Mouse (Mus musculus): ENCODE results near the gene Grhl1. TPM values are rescaled to one million over a fixed set of nuclear protein-coding genes. Genes with fewer than 3 reads are reported as not detected.

The Grhl1 gene
- total RNA-seq (2021): 1.1 and 1.2 TPM in 2 replicates
- long read RNA-seq, experiment 1, partial matches to known transcripts: 0 of 3 reads
- long read RNA-seq, experiment 1, other reads (novel, unspliced or antisense): 3 of 3 reads
- long read RNA-seq, experiment 2, partial matches to known transcripts: 0 of 1 reads
- long read RNA-seq, experiment 2, other reads (novel, unspliced or antisense): 1 of 1 reads

DNA sequence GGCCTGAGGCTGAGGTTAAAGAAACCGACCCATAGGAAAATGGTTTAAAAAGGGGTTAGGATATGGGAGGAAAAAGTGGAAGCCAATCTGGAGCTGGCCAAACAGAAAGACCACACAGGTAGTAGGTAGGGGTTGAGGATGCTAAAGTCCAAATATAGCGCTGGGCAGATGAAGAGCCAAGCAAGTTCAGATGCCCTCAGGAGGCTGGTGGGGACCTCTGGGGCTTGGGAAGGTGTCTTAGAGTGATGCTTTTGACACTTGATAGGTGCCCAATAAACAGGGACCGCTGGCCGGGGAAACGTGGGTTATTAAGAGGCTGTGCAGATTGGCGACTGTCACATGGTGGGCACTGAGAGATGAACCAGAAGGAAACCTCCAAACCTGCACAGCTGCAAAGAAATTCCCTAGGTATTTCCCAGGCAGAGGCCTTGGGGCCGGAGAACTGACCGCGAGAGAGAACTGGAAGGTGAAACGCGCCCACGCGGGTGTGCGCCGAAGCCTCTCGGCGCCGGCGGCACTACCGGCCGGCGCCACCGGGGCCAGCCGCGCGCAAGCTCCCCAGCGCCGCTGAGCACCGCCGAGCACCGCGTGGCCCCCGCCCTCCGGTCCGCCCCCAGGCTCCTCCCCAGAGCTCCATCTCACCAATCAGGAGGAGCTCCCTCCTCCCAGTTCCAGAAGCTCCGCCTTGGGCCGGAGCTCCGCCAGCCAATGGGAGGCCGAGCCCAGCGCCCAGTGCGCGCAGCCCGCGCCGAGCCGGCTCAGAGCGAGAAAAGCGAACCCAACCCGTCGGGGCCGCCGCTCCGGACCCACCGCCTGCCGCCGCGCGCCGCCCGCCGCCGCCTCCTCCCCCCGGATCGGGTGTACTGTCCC, at the start of gene Grhl1:
Gene Grhl1 (plus strand): TSS at position 761 of the 870 bp plus-strand sequence.
- DNase-seq: peak; percentile 97

DNA sequence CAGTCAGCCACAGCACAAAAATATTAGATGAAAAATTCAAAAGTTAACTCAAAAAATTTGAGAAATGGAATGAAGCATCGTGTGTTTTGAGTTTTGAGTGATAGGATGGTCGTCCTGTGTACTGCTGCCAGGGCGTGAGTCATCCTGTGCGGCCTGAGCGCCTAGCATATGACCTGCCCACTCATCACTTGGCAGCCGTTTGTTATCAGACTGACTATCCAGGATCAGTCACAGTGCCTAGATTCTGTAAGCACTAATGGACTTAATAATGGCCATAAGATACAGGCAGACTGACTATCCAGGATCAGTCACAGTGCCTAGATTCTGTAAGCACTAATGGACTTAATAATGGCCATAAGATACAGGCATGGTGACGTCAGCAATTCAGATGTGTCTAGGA, 47.0 kb upstream of the Grhl1 start:
- peak; percentile 82 for DNase-seq

DNA sequence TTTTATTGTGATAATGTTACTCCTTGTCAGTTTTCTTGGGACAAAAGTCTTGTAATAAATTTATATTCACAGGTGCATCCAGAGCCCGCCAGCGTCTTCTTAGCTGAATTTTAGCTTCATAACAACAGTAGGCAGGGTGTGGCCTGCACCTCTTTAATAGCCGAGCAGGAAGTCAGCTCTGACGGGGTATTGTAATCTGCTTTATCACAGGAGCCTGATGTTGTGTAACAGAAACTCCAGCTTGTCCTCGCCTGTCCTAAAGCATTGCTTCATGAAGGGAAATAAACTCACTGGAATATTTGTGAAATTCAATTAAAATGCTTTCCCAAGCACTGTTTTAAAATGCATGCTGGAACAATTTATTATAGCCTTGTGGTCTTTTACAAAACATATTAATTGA, 35.7 kb upstream of the Grhl1 start:
- no peak for DNase-seq

DNA sequence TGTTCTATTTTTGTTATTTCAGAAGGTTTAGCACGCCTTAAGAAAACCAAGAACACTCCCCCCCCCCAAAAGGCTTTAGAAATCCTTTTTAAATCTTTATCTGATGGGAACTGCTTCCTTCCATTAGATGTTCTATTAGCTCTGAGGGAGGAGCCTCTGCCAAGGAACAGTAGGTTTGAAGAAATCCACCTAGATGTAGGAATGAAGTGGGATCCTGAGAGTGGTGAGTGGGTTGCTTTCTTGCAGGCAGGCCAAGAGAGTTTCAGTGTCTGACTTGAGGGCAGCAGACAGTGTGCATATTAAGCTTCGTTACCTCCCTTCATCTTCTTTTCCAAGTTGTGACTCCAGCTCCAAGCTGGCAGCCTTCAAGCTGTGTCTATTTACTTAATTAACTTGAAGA, 34.9 kb upstream of the Grhl1 start:
- no peak for DNase-seq

DNA sequence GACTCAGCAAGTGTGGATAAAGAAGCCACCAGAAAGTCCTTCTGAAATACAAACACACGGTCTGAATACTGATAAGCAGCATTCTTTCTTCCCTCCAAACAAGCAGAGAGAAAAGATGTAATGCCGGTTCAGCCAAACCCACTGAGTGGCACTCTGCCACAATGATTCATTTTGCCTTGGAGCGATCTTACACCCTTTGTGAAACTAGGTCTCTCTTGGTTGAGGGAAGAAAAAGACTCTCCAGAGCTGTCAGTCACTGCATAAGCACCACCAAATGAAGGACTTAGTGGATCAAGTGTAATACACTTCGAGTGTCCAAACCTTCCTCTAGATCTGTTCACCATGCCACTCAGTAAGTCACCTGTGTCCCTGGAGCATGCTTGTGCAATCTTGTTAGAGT, 34.1 kb upstream of the Grhl1 start:
- DNase-seq: peak; percentile 68

DNA sequence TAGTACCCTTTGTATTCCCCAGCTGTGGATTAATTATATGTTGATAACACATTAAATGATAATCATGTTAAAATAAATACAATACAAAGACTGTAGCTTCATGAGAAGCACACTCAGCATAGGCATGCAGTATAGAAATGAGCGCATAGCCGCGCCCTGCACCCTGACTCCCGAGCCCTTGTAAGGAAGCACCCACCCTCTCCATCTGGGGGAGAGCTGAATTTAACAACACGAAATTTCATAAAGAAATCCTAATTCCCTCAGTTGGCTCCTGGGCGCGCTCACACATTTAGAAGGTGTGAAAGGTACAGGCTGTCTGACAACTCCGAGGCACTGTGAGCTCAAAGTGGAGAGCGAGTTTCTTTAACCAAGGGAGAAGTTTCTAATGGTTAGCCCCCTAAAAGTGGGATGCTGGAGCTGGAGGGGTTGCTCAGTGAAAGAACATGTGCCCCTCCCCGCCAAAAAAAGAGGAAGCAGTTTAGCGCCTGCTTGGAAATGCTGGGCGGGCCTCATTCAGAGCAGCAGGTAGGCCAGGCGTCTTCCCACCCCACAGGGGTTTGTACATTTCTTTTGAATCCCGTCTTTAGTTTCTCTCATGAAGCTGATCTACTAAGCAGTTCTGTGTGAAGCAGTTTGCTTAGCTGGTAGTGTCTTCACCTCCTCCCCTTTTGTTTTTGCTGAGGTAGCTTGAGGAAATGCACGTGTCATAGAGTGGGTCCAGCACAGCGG, 30.5 kb upstream of the Grhl1 start:
- no peak for DNase-seq

DNA sequence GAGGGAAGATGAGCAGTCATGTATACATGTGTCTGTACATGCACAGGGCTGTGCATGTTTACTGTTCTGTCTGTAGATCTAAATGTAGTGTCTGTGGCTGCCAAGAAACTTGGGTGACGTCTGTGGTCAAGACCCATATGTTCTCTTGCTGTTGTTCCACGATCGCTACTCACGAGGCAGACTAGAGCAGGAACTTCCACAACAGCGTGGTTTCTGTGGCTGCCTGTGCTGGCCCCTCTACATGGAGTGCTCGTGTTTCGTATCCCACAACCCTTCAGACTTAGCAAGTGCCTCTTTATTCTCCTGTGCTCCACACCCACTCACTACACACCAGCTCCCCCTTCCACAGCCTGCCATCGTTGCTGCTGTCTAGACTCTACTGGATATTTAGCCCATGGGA, 24.4 kb upstream of the Grhl1 start:
- DNase-seq: no peak

DNA sequence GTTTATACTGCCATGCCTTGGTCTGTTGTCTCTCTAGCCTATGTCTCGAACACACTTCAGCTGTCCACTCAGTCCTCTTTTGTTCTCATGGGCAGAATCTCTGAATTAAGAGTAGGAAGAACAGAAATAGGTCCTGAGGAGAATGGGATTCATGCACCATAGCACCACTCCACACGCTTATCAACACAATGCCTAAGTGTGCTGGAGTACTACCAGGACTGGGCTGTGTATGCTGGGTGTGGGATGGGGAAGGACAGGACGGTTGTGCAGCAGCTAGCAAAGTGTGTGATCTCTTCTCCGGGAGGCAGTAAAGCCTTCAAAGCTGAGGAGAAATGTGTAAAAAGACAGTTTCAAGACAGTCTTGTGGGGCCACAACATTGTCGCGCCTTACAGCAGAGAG, 23.2 kb upstream of the Grhl1 start:
- no peak for DNase-seq

DNA sequence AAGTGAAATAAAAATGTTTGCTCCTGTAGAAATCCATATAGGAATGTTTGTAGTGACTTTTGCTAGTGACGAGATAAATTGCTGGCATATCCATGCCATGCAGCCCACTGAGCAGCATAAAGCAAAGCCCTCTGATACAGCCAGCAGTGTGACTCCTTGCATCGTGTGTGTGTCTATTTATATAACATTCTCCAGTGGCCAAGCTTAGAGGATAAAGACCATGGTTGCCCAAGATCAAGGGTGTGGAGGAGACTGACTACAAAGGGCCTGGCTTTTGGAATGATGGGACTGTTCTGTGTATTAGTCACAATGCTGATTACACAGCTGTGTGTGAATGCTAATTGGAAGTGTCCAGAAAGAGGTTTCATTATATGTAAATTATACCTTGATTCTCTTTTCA, 19.6 kb upstream of the Grhl1 start:
- DNase-seq: no peak

DNA sequence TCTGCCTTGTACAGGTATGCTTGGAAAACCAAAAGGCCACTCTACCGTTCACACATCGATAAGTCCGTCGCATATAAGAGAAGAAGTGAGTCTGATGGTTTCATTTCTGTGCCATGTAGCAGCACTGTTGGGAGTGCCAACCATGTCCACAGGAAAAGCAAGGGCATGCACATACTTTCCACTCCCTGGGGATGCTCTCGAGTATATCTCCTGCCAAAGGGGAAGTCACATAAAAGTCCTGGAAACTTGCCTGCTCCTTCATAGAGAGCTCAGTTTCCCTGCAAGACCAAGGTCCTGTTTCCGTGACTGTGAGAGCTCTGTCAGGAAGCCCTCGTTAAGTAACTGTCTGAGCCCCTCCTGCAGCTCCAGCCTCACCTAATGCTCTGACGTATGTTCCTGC, 16.1 kb upstream of the Grhl1 start:
- no peak for DNase-seq

DNA sequence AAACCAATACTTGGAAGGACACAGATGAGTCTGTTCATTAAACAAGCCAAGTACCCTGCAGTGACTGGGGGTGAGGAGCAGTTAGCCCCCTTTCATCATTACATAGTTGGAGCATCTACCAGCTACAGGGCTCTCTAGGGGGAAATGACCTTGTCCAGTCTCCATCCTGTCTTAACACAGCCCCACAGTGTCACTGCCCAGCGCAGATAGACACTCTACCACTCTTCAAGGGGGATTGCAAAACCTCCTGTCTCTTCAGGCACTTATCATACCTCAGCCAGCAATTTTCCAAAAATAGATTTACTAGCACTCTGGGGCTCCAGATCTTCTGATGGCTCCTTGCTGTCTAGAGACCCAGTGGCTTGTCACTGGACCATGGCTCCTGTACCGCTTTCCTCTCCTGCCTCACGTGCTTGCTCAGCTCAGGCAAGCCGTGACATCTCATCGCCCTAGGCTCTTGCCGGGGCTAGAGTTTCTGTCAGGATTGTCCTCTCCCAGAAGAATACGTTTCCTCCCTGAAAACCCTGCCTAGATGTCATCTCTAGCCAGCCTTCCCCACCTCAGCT, 8.6 kb upstream of the Grhl1 start:
- no peak for DNase-seq

DNA sequence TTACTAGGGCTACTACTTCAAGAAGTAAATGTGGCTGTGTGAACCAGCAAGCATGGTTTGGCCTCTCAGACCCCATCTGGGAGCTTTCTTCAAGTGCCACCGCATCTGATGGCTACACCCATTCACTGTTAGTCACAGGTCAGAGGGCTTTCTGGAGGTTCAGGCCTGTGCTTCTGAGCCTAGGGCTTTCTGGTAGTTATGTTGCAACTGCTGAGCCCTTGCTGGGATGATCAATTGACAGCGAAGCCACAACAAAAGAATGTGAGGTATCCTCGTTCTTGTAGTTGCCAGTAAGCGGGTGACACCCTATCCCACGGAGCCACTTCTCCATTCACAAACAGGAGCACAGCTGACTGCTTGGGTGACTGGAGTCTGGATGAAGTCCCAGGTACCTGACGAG, 6.8 kb upstream of the Grhl1 start:
- DNase-seq: no peak

DNA sequence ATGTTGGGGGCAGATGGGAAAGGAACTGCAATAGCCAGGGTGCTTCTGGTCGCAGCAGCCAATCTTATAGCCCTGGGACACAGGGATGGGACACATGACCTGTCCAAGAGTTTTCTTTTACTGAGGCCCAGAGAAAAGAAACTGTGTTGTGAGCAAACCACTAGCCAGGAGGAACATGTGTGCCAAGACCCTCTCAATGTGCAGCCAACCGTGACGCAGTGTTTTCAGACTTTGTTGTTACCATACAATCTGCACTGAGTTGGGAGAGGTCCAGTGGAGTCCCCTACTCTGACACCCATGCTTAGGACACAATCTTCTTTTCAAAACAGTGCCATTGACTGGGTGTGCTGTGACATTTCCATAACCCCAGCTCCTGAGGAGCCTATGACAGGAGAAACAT, 4.5 kb upstream of the Grhl1 start:
- no peak for DNase-seq

DNA sequence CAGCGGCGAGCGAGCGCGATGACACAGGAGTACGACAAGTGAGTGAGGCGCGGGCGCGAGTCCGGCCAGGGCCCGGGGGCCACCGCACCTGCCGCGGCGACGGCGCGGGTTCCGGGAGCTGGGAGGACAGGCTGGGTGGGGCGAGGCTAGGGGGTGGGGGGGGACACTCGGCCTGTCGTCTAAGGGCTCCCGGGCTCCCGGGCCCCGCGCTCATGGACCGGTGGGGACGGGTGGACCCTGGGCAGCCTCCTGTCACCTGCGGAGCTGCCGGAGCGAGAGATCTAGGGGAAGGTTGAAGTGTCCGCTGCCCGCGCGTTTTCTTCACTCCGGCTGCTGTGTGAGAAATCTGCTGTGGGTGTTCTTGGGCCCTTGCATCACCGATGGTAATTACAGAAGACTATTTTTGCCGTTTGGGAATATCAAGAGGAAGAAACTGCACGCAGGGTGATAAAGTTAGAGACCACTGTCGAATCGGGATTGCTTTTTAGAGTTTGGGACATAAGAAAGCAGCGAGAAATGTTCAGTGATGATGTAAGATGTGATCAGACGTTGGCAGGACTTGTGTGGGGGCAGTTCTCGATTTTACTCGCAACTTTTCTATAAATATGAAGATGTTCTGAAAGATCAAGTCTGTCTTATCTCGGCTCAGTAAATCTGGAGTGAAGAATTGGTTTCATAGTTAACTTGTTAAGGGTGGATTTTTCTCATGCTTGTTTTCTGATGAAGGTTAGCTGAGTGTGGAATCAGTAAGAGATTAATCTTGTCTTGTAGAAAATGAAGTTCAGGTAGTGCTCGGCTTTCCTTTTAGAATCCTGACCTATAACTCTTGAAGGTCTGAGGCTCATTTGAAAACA, 565 bp downstream of the Grhl1 start:
- DNase-seq: peak; percentile 22

DNA sequence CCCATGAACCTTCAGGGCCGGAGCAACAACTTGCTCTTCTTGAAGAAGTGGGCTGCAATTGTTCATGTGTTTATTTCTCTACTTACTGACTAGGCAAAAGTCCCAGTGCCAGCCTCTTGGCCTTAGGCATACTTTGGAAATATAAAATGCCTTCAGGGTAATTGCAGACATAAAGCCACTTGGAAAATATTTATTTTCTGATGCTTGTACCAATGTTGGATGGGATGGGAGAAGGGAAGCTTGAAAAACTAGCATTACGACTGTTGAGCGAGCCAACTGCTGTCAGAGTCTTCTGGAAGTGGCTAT, 1.1 kb downstream of the Grhl1 start:
- no peak for DNase-seq

DNA sequence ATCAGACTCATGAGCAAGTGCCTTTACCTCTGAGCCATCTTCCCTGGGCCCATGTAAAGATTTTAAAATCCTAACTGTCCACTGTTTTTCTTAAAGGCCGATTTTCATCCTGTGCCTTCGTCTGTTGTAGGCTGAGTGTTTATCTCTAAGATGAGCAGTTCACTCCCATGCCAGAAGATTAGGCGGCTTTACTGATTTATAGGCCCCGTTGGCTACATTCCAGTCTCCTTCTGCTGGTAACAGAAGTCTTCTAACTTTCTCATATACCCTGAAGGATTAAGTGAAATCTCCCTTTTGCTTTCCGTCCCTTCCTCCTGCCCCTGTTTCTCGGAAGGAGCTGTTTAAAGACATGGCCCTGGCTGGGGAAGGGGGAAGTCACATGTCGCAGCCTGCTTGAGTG, 2.8 kb downstream of the Grhl1 start:
- DNase-seq: no peak

DNA sequence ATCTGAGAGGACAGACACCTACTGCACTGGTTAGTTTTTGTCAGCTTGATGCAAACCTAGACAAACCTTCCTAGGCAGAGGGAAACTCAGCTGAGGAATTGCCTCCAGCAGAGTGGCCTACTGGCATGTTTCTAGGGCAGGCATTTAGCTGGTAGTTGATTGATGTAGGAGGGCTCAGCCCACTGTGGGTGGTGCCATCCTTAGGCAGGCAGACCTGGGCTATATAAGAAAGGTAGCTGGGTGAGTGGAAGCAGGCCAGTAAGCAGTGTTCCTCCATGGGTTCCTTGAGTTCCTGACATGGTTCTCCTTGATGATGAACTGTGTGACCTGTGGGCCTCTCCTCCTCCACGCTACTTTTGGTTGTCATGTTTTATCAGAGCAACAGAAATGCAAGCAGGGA, 8.4 kb downstream of the Grhl1 start:
- DNase-seq: no peak

DNA sequence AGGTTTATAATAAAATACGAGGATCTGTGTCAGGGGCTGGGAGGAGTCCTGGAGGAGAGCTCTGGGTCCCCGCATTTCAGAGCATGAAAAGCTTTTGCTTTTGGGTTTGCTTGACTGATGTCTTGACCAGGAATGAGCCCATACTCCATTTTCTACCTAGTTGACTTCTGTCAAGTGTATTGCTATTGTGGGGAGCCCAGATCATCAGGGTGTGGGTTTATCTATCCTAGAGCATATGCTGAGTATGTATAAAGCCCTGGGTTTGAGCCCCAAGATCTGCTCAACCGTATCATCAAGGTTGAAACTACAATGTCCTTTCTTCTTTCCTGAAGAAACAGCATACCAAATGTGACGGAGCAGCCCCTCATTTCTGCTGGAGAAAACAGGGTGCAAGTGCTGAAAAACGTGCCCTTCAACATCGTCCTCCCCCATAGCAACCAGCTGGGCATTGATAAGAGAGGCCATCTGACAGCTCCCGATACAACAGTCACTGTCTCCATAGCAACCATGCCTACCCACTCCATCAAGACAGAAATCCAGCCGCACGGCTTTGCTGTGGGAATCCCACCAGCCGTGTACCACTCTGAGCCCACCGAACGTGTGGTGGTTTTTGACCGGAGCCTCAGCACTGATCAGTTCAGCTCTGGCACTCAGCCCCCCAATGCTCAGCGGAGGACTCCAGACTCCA, 9.1 kb downstream of the Grhl1 start:
- no peak for DNase-seq

DNA sequence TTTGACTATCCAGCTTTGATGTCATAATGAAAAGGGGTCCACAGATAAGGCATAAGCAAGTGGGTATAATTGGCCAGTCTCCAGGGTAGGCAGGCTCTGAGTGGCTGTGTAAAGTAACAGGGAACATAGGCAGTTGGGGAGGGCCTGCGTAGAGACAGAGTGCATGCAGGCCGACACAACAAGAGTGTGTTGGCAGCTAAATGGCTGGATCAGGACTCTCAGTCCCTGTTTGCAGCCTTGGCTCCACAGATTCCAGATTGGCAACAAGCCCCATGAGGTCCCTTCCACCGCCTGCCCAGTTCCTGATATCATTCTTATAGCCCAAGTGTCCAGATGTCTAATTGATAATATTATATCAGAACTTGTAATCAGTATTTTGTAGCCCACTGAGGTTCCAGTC, 11.6 kb downstream of the Grhl1 start:
- peak; percentile 26 for DNase-seq

DNA sequence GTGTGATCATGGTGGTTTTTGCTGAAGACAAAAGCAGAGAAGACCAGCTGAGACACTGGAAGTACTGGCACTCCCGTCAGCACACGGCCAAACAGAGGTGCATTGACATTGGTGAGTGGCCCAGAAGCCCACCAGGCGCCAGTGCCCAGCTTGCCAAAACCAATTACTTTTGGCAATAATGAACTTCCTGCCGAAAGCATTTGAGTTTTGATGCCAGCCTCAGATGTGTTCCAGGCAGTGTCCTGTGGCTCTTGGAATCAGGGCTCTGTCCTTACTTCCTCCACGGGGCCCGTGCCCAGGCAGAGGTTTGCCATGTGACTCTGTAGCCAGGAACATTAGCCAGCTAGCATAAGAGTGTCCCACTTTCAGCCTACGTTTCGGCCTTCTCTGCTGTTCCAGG, 12.8 kb downstream of the Grhl1 start:
- no peak for DNase-seq

DNA sequence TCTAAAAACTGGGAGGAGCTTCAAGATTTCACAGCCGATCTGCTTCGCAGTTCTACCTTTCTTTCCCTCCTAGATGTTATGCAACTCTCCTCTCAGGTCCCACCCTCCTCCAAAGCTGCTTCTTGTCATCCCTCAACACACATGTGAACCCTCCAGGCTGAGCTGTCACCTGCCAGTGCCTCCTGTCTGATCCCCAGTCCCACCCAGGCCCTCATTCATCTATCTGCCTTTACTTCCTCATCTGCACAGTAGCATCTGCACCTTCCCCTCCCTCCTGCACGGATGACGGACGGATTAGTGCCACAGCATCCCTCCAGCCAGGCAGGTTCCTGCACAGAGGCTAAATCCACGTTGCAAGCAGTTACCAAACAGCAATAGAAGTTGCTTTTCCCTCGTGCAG, 14.1 kb downstream of the Grhl1 start:
- DNase-seq: no peak

DNA sequence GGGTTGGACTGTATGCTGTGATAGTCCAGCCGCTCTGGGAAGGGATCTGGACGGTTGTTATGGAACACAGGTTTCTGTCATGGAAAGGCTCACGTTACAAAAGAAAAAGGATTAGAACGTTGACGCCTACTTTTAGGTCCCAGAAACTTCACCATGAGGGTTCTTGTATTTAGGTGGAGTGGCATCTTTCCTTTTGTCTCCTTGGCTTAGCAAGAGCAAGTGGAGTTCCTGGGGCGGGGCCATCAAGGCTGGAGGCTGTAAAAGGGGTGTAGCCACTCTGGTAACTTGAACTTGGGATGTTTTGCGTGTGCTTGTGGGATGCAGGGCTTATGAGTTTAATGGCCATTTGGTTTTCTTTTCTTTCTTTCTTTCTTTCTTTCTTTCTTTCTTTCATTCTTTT, 18.3 kb downstream of the Grhl1 start:
- no peak for DNase-seq
